Mouse (Mus musculus): ENCODE results near the gene Alg5.
"Not testable (repeated sequence)": the region's sequence is repeated elsewhere in the genome, so short reads cannot be mapped to it uniquely, and the experiment has no call there.

Gene Alg5

GRCm38 (mm10) chr3:54735247-54736046 is at the start of gene Alg5, which contains the start of gene Exosc8:
Gene Alg5, plus strand, starts transcription at chr3:54735539.
Gene Exosc8, minus strand, starts transcription at chr3:54735393.
- DNase-seq (ENCODE audit: low read depth, low spot score) = peak; percentile 69

- no peak for DNase-seq (ENCODE audit: low read depth, low spot score)
Measured at GRCm38 (mm10) chr3:54687245-54687644, 48.1 kb upstream of the Alg5 start.

- DNase-seq (ENCODE audit: low read depth, low spot score) = no peak
Measured at GRCm38 (mm10) chr3:54689091-54689490, 46.2 kb upstream of the Alg5 start.

- DNase-seq (ENCODE audit: low read depth, low spot score) = peak; percentile 92
Measured at GRCm38 (mm10) chr3:54692202-54693055, 42.9 kb upstream of the Alg5 start, which contains the start of gene Supt20. Gene Supt20, plus strand, starts transcription at chr3:54692807.

GRCm38 (mm10) chr3:54693056-54693415 is 42.3 kb upstream of the Alg5 start:
- no peak for DNase-seq (ENCODE audit: low read depth, low spot score)

- no peak for DNase-seq (ENCODE audit: low read depth, low spot score)
Measured at GRCm38 (mm10) chr3:54699759-54700301, 35.5 kb upstream of the Alg5 start.

GRCm38 (mm10) chr3:54704106-54704505 is 31.2 kb upstream of the Alg5 start:
- DNase-seq (ENCODE audit: low read depth, low spot score) = not testable (repeated sequence)

- DNase-seq (ENCODE audit: low read depth, low spot score) = no peak
Measured at GRCm38 (mm10) chr3:54708972-54709371, 26.4 kb upstream of the Alg5 start.

- DNase-seq (ENCODE audit: low read depth, low spot score) = no peak
Measured at GRCm38 (mm10) chr3:54714253-54714652, 21.1 kb upstream of the Alg5 start, which contains the start of gene Gm21958. Gene Gm21958, minus strand, starts transcription at chr3:54714353.

GRCm38 (mm10) chr3:54715461-54715860 is 19.9 kb upstream of the Alg5 start:
- DNase-seq (ENCODE audit: low read depth, low spot score) = no peak

GRCm38 (mm10) chr3:54717348-54717747 is 18.0 kb upstream of the Alg5 start:
- DNase-seq (ENCODE audit: low read depth, low spot score) = no peak

- DNase-seq (ENCODE audit: low read depth, low spot score) = no peak
Measured at GRCm38 (mm10) chr3:54718947-54719346, 16.4 kb upstream of the Alg5 start.

GRCm38 (mm10) chr3:54723741-54724500 is 11.4 kb upstream of the Alg5 start:
- no peak for DNase-seq (ENCODE audit: low read depth, low spot score)

GRCm38 (mm10) chr3:54725344-54725743 is 10.0 kb upstream of the Alg5 start:
- DNase-seq (ENCODE audit: low read depth, low spot score) = no peak

- no peak for DNase-seq (ENCODE audit: low read depth, low spot score)
Measured at GRCm38 (mm10) chr3:54727588-54727987, 7.8 kb upstream of the Alg5 start.

- DNase-seq (ENCODE audit: low read depth, low spot score) = no peak
Measured at GRCm38 (mm10) chr3:54728100-54728499, 7.2 kb upstream of the Alg5 start.

GRCm38 (mm10) chr3:54731626-54732150 is 3.7 kb upstream of the Alg5 start:
- no peak for DNase-seq (ENCODE audit: low read depth, low spot score)

- no peak for DNase-seq (ENCODE audit: low read depth, low spot score)
Measured at GRCm38 (mm10) chr3:54732371-54732770, 3.0 kb upstream of the Alg5 start.

GRCm38 (mm10) chr3:54734411-54735246 is 710 bp upstream of the Alg5 start:
- DNase-seq (ENCODE audit: low read depth, low spot score) = peak; percentile 81
